Mouse (Mus musculus) liver, embryonic 16.5 days (tissue): ENCODE data around the gene Trim68. TPM values are rescaled to one million over a fixed set of nuclear protein-coding genes. Genes with fewer than 3 reads are reported as not detected.

ENCODE experiments used
- ATAC-seq: fragments of 200-750 bp; cut with Nextera tagmentation; 2 replicates; pipeline ENCODE4 v1.8.0; 2017; ENCODE audit warnings: low read depth, mild to moderate bottlenecking, moderate number of reproducible peaks, moderate library complexity
- H3K27ac ChIP-seq: fragments of 300-500 bp; sonication (generic); 2 replicates; pipeline ENCODE4 v1.5.1; 2014; ENCODE audit warnings: mild to moderate bottlenecking, low read length
- H3K27me3 ChIP-seq: fragments of 300-500 bp; sonication (generic); 2 replicates; pipeline ENCODE4 v1.6.1; 2014; ENCODE audit warnings: low read depth, low read length, mixed read lengths; ENCODE audit not compliant: control insufficient read depth, insufficient read depth
- H3K36me3 ChIP-seq: fragments of 300-500 bp; sonication (generic); 2 replicates; pipeline ENCODE4 v1.6.1; 2014; ENCODE audit warnings: mild to moderate bottlenecking; ENCODE audit not compliant: control insufficient read depth, insufficient read depth
- H3K4me1 ChIP-seq: fragments of 300-500 bp; sonication (generic); 2 replicates; pipeline ENCODE4 v1.6.1; 2014; ENCODE audit warnings: low read depth, low read length, mixed read lengths; ENCODE audit not compliant: control insufficient read depth
- H3K4me2 ChIP-seq: fragments of 300-500 bp; sonication (generic); 2 replicates; pipeline ENCODE4 v1.6.1; 2014; ENCODE audit warnings: low read depth, low read length, mixed read lengths
- H3K4me3 ChIP-seq: fragments of 300-500 bp; sonication (generic); 2 replicates; pipeline ENCODE4 v1.5.1; 2014; ENCODE audit warnings: low read depth, mild to moderate bottlenecking, low read length
- H3K9ac ChIP-seq: fragments of 300-500 bp; sonication (generic); 2 replicates; pipeline ENCODE4 v1.6.1; 2014; ENCODE audit warnings: low read depth, low read length
- H3K9me3 ChIP-seq: fragments of 300-500 bp; sonication (generic); replicated peaks from 2 replicates; pipeline ENCODE4 v1.6.1; 2016; ENCODE audit warnings: low read length; ENCODE audit not compliant: control insufficient read depth
- WGBS: fragments of 180-500 bp; shearing (Covaris S2); extraction: QIAGEN DNeasy Blood & Tissue Kit; methylation state at CpG from one replicate; pipeline ENCODE4 v1.1.7; 2014; ENCODE audit not compliant: insufficient replicate concordance; 5-methylcytosine and 5-hydroxymethylcytosine counted together
- polyA plus RNA-seq: library from polyadenylated mRNA; unstranded; fragments of >200 nt; fragmentation: Nextera tagmentation; extraction: Ambion mirVana; gene quantifications from 2 replicates; pipeline ENCODE4 v1.2.1, GENCODE M21; 2015

Gene Trim68
- 1.1 and 1.5 TPM in 2 replicates for polyA plus RNA-seq

DNA sequence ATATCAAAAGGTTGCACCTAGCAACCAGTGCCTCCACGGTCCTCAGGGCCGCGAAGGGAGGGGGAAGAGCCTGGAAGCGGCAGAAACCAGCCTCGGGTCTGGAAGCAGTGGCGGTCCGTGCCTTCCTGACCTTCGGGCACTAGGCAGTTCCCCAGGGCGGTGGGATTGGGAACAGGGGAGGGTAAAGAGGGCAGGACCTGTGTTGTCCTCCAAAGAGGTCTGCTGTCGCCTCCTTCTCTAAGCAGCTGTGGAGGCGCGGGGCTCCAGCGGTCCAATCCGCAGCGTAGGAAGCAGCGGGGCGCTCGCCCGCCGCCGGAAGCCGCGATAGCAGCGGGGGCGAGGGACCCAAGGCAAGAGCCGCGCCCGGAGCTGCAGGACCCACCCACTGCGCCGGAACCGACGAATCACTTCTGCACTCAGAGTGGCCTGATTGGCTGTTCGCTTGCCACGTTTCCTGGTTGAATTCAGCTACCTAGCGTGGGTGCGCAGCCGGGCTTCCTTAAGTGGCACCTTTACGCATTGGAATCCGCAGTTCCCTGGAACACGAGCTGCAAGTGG lies at the start of gene Trim68:
Trim68 (minus strand) TSS at position 384 of the 558 bp plus-strand sequence.
- Histone ChIP-seq H3K27me3 (no peaks in the 10 kb centered on the region), H3K4me3 (peak within 1 kb of the TSS; percentile 66), H3K9ac (peak within 1 kb of the TSS; percentile 63), H3K27ac (no peak within 1 kb of the TSS), H3K4me2 (peak within 1 kb of the TSS; percentile 66), H3K4me1 (no peaks in the 10 kb centered on the region; the same call in 1 of the 2 replicates), H3K9me3 (no peaks in the 10 kb centered on the region), H3K36me3 (no peaks in the 10 kb centered on the region)
- peak; percentile 96 for ATAC-seq
- under 1% methylated on average over 40 of the region's 40 CpGs for WGBS

DNA sequence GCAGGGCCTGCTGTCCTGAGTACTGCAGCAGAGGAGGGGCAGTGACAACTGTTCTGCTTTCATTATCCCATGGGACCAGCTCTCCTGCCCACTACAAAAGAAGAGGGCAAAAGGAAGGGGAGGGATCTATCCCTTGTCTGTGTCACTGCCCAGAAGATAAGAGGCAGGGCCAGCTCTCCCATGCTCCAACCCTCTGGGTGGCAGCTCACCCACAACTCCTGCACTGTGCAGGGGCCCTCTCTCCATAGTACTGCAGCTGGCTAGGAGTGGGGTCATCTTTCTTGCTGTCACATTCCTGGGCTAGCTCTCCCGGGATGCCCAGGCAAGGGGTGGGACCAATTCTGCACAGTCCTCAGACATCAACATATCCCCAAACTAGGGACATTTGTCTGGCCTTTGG lies 46.7 kb upstream of the Trim68 start:
- Histone ChIP-seq H3K9ac (no peak overlapping the region), H3K4me3 (no peak overlapping the region), H3K36me3 (no peaks in the 10 kb centered on the region), H3K9me3 (no peaks in the 10 kb centered on the region), H3K4me2 (no peak overlapping the region), H3K4me1 (no peaks in the 10 kb centered on the region), H3K27me3 (no peaks in the 10 kb centered on the region), H3K27ac (no peak overlapping the region)
- WGBS: 57% methylated on average over 1 of the region's 1 CpGs
- no peak for ATAC-seq

DNA sequence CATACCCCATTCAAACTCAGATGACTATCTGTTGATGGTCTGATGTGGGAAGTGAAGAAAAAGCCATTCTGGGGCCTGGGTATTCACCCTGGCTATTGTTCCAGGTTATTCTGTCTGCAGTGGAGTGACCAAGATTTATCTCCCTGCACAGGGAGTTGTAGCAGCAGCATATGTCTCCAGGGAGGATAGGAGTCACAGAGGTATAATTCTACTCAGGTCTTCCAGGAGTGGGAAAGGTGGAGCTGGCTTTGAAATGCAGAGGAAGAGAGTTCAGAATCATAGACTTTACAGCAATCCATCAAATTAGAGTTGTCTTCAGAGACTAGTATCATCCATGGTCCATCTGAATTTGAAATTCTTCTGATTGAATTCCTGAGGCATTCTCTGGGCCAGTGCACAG lies 40.3 kb upstream of the Trim68 start, which contains the start of gene Olfr559:
Olfr559 (minus strand) TSS at position 101 of the 400 bp plus-strand sequence.
- H3K27ac ChIP-seq: no peak within 1 kb of the TSS
- no peaks in the 10 kb centered on the region for H3K27me3 ChIP-seq
- H3K4me2 ChIP-seq: no peak within 1 kb of the TSS
- ATAC-seq: no peak
- H3K4me3 ChIP-seq: no peak within 1 kb of the TSS
- H3K36me3 ChIP-seq: no peaks in the 10 kb centered on the region
- no peak within 1 kb of the TSS for H3K9ac ChIP-seq
- no peaks in the 10 kb centered on the region for H3K4me1 ChIP-seq
- H3K9me3 ChIP-seq: no peaks in the 10 kb centered on the region

DNA sequence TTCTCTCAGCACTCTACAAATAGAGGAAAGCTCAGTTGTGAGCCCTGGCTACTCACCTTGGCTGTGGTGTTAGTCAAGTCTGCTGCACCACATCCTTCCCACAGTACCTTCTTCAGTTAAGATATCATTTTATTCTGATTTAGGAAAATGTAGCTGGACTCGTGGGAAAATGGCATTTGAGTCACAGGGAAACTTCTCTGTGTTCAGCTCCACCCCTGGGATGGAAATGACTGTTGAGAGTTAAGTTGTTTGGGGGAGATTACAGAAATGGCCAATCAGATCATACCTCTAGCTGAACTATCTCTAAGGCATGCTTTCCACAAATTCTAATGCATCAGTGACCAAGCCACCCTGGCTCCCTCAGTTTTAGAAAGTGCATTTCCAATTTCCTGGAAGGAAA lies 31.8 kb upstream of the Trim68 start, which contains the start of gene Olfr33:
Olfr33 (minus strand) TSS at position 101 of the 400 bp plus-strand sequence.
- no peaks in the 10 kb centered on the region for H3K36me3 ChIP-seq
- no peaks in the 10 kb centered on the region for H3K27me3 ChIP-seq
- no peaks in the 10 kb centered on the region for H3K9me3 ChIP-seq
- H3K9ac ChIP-seq: no peak within 1 kb of the TSS
- H3K4me3 ChIP-seq: no peak within 1 kb of the TSS
- 21% methylated on average over 1 of the region's 1 CpGs for WGBS
- no peak within 1 kb of the TSS for H3K4me2 ChIP-seq
- no peak within 1 kb of the TSS for H3K27ac ChIP-seq
- ATAC-seq: no peak
- H3K4me1 ChIP-seq: no peaks in the 10 kb centered on the region

DNA sequence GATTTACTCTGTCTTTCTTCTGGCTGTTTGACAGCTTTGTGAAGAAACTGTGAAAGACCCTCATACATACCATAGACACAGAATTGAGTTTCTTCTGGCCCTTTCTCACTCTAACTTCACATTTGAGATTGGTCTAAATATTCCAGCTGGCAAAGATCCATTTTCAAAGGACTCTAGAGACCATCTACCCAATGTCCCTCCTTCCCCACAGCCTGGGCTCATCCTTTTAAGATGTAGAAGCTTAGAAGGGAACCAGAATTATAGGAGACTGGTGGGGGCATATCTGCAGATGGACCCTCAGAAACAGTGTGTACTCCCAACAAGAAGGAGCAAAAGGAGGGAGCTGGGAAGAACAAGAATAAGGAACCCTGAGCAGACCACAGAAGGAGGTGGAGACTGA lies 14.8 kb upstream of the Trim68 start, which contains the start of gene Olfr558:
Olfr558 (plus strand) TSS at position 301 of the 400 bp plus-strand sequence.
- Histone ChIP-seq H3K36me3 (no peaks in the 10 kb centered on the region), H3K9me3 (no peaks in the 10 kb centered on the region), H3K9ac (no peak within 1 kb of the TSS), H3K4me1 (no peaks in the 10 kb centered on the region), H3K4me3 (no peak within 1 kb of the TSS), H3K27me3 (no peaks in the 10 kb centered on the region), H3K27ac (no peak within 1 kb of the TSS), H3K4me2 (no peak within 1 kb of the TSS)
- no peak for ATAC-seq

DNA sequence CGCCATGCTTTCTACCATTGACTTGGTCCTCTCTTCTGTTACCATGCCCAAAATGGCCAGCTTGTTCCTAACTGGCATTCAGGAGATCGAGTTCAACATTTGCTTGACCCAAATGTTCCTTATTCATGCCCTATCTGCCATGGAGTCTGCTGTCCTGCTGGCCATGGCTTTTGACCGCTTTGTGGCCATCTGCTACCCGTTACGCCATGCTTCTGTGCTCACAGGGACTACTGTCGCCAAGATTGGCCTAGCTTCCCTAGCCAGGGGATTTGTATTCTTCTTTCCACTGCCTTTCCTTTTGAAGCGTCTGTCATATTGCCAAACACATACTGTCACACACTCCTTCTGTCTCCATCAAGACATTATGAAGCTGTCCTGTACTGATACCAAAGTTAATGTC lies 11.3 kb upstream of the Trim68 start:
- Histone ChIP-seq H3K4me1 (no peaks in the 10 kb centered on the region), H3K27ac (no peak overlapping the region), H3K4me2 (no peak overlapping the region), H3K27me3 (no peaks in the 10 kb centered on the region), H3K9ac (no peak overlapping the region), H3K4me3 (no peak overlapping the region), H3K9me3 (no peaks in the 10 kb centered on the region), H3K36me3 (no peaks in the 10 kb centered on the region)
- ATAC-seq: no peak
- WGBS: 66% methylated on average over 7 of the region's 7 CpGs

DNA sequence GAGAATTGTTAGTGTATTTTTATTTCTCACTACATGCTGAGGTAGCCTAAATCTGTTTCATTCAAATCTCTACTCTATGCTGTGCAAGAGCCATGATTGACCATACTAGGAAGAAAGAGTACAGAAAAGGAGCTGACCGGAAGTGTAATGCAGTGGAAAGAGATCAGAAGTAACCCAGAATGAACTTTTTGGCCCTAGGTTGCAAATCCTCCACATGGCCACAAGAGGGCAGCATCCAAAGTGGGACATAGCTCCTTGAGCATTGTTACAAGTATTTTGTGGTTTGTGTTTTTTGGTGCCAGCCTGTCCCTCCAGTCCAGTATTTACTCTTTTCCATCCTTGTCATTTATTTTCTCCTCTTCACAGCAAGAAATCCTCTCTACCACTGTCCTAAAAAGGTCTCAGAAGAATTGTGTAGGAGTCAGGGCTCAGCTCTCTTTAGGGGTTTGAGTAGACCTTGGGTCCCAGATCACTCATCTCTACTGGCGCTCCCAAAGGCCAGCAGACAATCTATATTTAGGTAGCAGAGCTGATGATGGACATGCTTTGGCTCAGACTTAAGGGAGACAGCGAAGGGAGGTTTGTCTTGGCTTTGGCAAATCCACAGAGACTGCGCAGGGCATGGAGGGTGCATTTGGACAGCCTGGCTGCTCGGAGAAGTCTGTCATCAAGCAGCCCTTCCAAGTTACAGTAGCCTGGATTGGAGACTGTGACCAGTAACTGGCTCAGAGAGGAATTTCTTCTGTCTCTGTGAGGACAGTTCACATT lies 8.4 kb upstream of the Trim68 start, which contains the start of gene Olfr557:
Olfr557 (plus strand) TSS at position 553 of the 768 bp plus-strand sequence.
- no peak within 1 kb of the TSS for H3K4me3 ChIP-seq
- no peak within 1 kb of the TSS for H3K27ac ChIP-seq
- no peak within 1 kb of the TSS for H3K4me2 ChIP-seq
- no peak within 1 kb of the TSS for H3K9ac ChIP-seq
- ATAC-seq: no peak
- no peaks in the 10 kb centered on the region for H3K9me3 ChIP-seq
- H3K4me1 ChIP-seq: no peaks in the 10 kb centered on the region
- H3K36me3 ChIP-seq: no peaks in the 10 kb centered on the region
- H3K27me3 ChIP-seq: no peaks in the 10 kb centered on the region
- WGBS: 65% methylated on average over 5 of the region's 5 CpGs

DNA sequence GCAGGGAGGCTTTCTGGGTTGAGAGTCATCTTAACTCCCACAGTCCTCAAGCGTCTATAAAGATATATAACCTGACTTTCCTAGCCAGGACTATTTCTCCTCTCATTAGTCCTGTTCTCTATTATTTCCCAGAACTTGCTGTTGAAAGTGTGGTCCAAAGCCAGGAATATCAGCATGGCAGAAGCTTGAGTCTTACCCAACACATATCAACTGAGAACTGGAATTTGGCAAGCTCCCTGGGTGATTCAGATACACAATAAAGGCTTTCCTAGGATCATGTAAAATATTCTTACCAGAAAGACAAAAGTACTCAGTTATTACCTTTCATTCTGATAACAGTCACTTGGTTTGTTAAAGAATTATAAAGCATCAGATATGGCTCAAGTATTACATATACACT lies 5.2 kb downstream of the Trim68 start:
- H3K36me3 ChIP-seq: no peaks in the 10 kb centered on the region
- H3K4me3 ChIP-seq: no peak overlapping the region
- no peaks in the 10 kb centered on the region for H3K27me3 ChIP-seq
- H3K27ac ChIP-seq: no peak overlapping the region
- WGBS: 62% methylated on average over 1 of the region's 1 CpGs
- H3K9ac ChIP-seq: no peak overlapping the region
- no peak overlapping the region for H3K4me2 ChIP-seq
- H3K4me1 ChIP-seq: no peaks in the 10 kb centered on the region
- no peak for ATAC-seq
- H3K9me3 ChIP-seq: no peaks in the 10 kb centered on the region

DNA sequence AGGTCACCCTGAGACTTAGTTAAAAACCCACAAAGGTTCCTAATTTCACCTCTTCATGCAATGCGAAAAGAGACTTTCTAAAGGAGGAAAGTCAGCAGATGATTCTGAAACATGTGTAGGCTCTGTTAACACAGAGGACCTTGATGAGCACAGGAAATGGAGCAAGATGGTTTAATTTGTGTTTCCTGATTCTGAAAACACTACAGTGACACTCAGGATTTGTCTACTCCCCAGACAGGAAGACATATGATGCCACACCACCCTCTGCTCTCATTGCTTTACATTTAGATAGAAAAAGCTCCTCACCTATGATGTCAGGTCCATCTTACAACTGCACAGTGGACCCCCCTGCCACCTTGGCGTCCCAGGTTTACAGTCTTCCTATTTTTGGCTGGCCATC lies 10.9 kb downstream of the Trim68 start:
- no peak for ATAC-seq
- Histone ChIP-seq H3K4me2 (no peak overlapping the region), H3K9me3 (no peaks in the 10 kb centered on the region), H3K4me1 (no peaks in the 10 kb centered on the region), H3K27ac (no peak overlapping the region), H3K4me3 (no peak overlapping the region), H3K27me3 (no peaks in the 10 kb centered on the region), H3K36me3 (no peaks in the 10 kb centered on the region), H3K9ac (no peak overlapping the region)
- 59% methylated on average over 2 of the region's 2 CpGs for WGBS
